Mouse (Mus musculus) midbrain, embryonic 11.5 days (tissue): ENCODE measurements around the gene Eif4e. TPM values are rescaled to one million over a fixed set of nuclear protein-coding genes. Genes with fewer than 3 reads are reported as not detected.
A peak's percentile ranks its signal among the peaks of the same experiment; 100 is the strongest.

Experiments used
- ATAC-seq: fragments of 200-750 bp; cut with Nextera tagmentation; 2 replicates; pipeline ENCODE4 v1.8.0; 2017; ENCODE audit warnings: moderate TSS enrichment, moderate library complexity; ENCODE audit not compliant: low FRiP score
- DNase-seq: peaks from one replicate; pipeline ENCODE4 v3.0.0; 2015; ENCODE audit warnings: low spot score; ENCODE audit errors: missing footprints
- H3K27ac ChIP-seq: fragments of 300-500 bp; sonication (generic); 2 replicates; pipeline ENCODE4 v1.5.1; 2014; ENCODE audit warnings: low read depth, low read length
- H3K27me3 ChIP-seq: fragments of 300-500 bp; sonication (generic); 2 replicates; pipeline ENCODE4 v1.6.1; 2014; ENCODE audit warnings: mild to moderate bottlenecking, low read length, moderate library complexity, mixed read lengths; ENCODE audit not compliant: control insufficient read depth, insufficient read depth
- H3K36me3 ChIP-seq: fragments of 300-500 bp; sonication (generic); 2 replicates; pipeline ENCODE4 v1.6.1; 2014; ENCODE audit warnings: mild to moderate bottlenecking, low read length, moderate library complexity, mixed read lengths; ENCODE audit not compliant: control insufficient read depth, insufficient read depth
- H3K4me1 ChIP-seq: fragments of 300-500 bp; sonication (generic); 2 replicates; pipeline ENCODE4 v1.6.1; 2014; ENCODE audit warnings: low read length; ENCODE audit not compliant: control insufficient read depth, insufficient read depth
- H3K4me2 ChIP-seq: fragments of 300-500 bp; sonication (generic); 2 replicates; pipeline ENCODE4 v1.6.1; 2014; ENCODE audit warnings: mild to moderate bottlenecking, moderate library complexity
- H3K4me3 ChIP-seq: fragments of 300-500 bp; sonication (generic); 2 replicates; pipeline ENCODE4 v1.5.1; 2014; ENCODE audit warnings: low read depth, low read length
- H3K9ac ChIP-seq: fragments of 300-500 bp; sonication (generic); 2 replicates; pipeline ENCODE4 v1.6.1; 2014; ENCODE audit warnings: low read length
- H3K9me3 ChIP-seq: fragments of 300-500 bp; sonication (generic); 2 replicates; pipeline ENCODE4 v1.6.1; 2016; ENCODE audit warnings: low read length; ENCODE audit not compliant: control insufficient read depth
- WGBS: fragments of 180-500 bp; shearing (Covaris S2); extraction: QIAGEN DNeasy Blood & Tissue Kit; methylation state at CpG from one replicate; pipeline ENCODE4 v1.1.7; 2014; 5-methylcytosine and 5-hydroxymethylcytosine counted together
- polyA plus RNA-seq: library from polyadenylated mRNA; unstranded; fragments of >200 nt; fragmentation: Nextera tagmentation; extraction: Ambion mirVana; gene quantifications from 2 replicates; pipeline ENCODE4 v1.2.1, GENCODE M21; 2014

Gene Eif4e
- polyA plus RNA-seq, 1 experiment from 2014 or later: 516 TPM

GRCm38 (mm10) chr3:138588001-138588400, 62.0 kb downstream of the Eif4e start:
- Histone ChIP-seq H3K9ac (no peak overlapping the region), H3K36me3 (no peaks in the 10 kb centered on the region), H3K27me3 (no peaks in the 10 kb centered on the region), H3K4me2 (no peak overlapping the region), H3K4me1 (no peaks in the 10 kb centered on the region), H3K4me3 (no peak overlapping the region), H3K27ac (no peak overlapping the region), H3K9me3 (peaks cover 3% of the 10 kb centered on the region; the same call in 1 of the 2 replicates)
- 93% methylated on average over 9 of the region's 9 CpGs for WGBS
- DNase-seq (no peak), ATAC-seq (no peak)

- DNase-seq (no peak), ATAC-seq (no peak)
- 91% methylated on average over 4 of the region's 4 CpGs for WGBS
- Histone ChIP-seq H3K27ac (no peak overlapping the region), H3K9ac (no peak overlapping the region), H3K4me2 (no peak overlapping the region), H3K4me3 (no peak overlapping the region), H3K27me3 (no peaks in the 10 kb centered on the region), H3K4me1 (no peaks in the 10 kb centered on the region), H3K36me3 (no peaks in the 10 kb centered on the region), H3K9me3 (no peaks in the 10 kb centered on the region)
Measured at GRCm38 (mm10) chr3:138591002-138591401, 65.0 kb downstream of the Eif4e start.

- H3K4me3 ChIP-seq: no peak overlapping the region
- no peak overlapping the region for H3K4me2 ChIP-seq
- H3K27me3 ChIP-seq: no peaks in the 10 kb centered on the region
- no peak overlapping the region for H3K9ac ChIP-seq
- 87% methylated on average over 7 of the region's 7 CpGs for WGBS
- H3K36me3 ChIP-seq: no peaks in the 10 kb centered on the region
- no peak overlapping the region for H3K27ac ChIP-seq
- no peaks in the 10 kb centered on the region for H3K9me3 ChIP-seq
- DNase-seq (no peak), ATAC-seq (no peak)
- H3K4me1 ChIP-seq: no peaks in the 10 kb centered on the region
Measured at GRCm38 (mm10) chr3:138591806-138592365, 65.9 kb downstream of the Eif4e start.

- no peaks in the 10 kb centered on the region for H3K27me3 ChIP-seq
Measured at GRCm38 (mm10) chr3:138593131-138593530, 67.2 kb downstream of the Eif4e start.

GRCm38 (mm10) chr3:138593911-138594310, 67.9 kb downstream of the Eif4e start:
- DNase-seq (no peak), ATAC-seq (peak; percentile 40; the same call in 1 of the 2 replicates)
- Histone ChIP-seq H3K9me3 (no peaks in the 10 kb centered on the region), H3K27me3 (no peaks in the 10 kb centered on the region), H3K4me1 (no peaks in the 10 kb centered on the region), H3K27ac (no peak overlapping the region), H3K4me2 (no peak overlapping the region), H3K9ac (no peak overlapping the region), H3K36me3 (no peaks in the 10 kb centered on the region), H3K4me3 (no peak overlapping the region)
- 80% methylated on average over 7 of the region's 7 CpGs for WGBS

More at GRCm38 (mm10) chr3:138593131-138593530, 67.2 kb downstream of the Eif4e start:
- H3K4me2 ChIP-seq: no peak overlapping the region
- no peak overlapping the region for H3K4me3 ChIP-seq
- DNase-seq: no peak
- ATAC-seq: no peak
- 84% methylated on average over 8 of the region's 8 CpGs for WGBS
- H3K9me3 ChIP-seq: no peaks in the 10 kb centered on the region
- no peaks in the 10 kb centered on the region for H3K36me3 ChIP-seq
- H3K27ac ChIP-seq: no peak overlapping the region
- H3K9ac ChIP-seq: no peak overlapping the region
- H3K4me1 ChIP-seq: no peaks in the 10 kb centered on the region

GRCm38 (mm10) chr3:138601076-138601475, 75.1 kb downstream of the Eif4e start:
- Histone ChIP-seq H3K9me3 (no peaks in the 10 kb centered on the region), H3K4me2 (no peak overlapping the region), H3K9ac (no peak overlapping the region), H3K4me3 (no peak overlapping the region), H3K27me3 (no peaks in the 10 kb centered on the region), H3K4me1 (no peaks in the 10 kb centered on the region), H3K27ac (no peak overlapping the region), H3K36me3 (no peaks in the 10 kb centered on the region)
- ATAC-seq (no peak), DNase-seq (no peak)
- WGBS: 93% methylated on average over 4 of the region's 4 CpGs

GRCm38 (mm10) chr3:138605132-138605531, 79.2 kb downstream of the Eif4e start:
- 85% methylated on average over 8 of the region's 8 CpGs for WGBS

GRCm38 (mm10) chr3:138608665-138609064, 82.7 kb downstream of the Eif4e start:
- 84% methylated on average over 5 of the region's 5 CpGs for WGBS
- no peak for ATAC-seq

More at GRCm38 (mm10) chr3:138605132-138605531, 79.2 kb downstream of the Eif4e start:
- H3K4me2 ChIP-seq: no peak overlapping the region
- no peaks in the 10 kb centered on the region for H3K9me3 ChIP-seq
- H3K27me3 ChIP-seq: no peaks in the 10 kb centered on the region
- H3K4me1 ChIP-seq: no peaks in the 10 kb centered on the region
- DNase-seq (no peak), ATAC-seq (no peak)
- no peaks in the 10 kb centered on the region for H3K36me3 ChIP-seq
- H3K9ac ChIP-seq: no peak overlapping the region
- no peak overlapping the region for H3K27ac ChIP-seq
- no peak overlapping the region for H3K4me3 ChIP-seq

More at GRCm38 (mm10) chr3:138608665-138609064, 82.7 kb downstream of the Eif4e start:
- Histone ChIP-seq H3K36me3 (no peaks in the 10 kb centered on the region), H3K9me3 (no peaks in the 10 kb centered on the region), H3K27ac (no peak overlapping the region), H3K4me2 (no peak overlapping the region), H3K4me1 (no peaks in the 10 kb centered on the region), H3K4me3 (no peak overlapping the region), H3K27me3 (no peaks in the 10 kb centered on the region), H3K9ac (no peak overlapping the region)
- DNase-seq: no peak
